Mouse (Mus musculus) brain, embryonic 14.5 days (tissue): ENCODE measurements around the gene Defb45.

Experiments used
- CTCF ChIP-seq: fragments of 200-500 bp; IDR thresholded peaks from 2 replicates; pipeline ENCODE4 v1.5.1; 2012; ENCODE audit warnings: inconsistent platforms, mild to moderate bottlenecking, moderate library complexity, borderline replicate concordance; ENCODE audit not compliant: insufficient read depth, insufficient read length; ENCODE audit errors: extremely low read depth
- POLR2A ChIP-seq: fragments of 200-500 bp; IDR thresholded peaks from 2 replicates; pipeline ENCODE4 v1.6.1; 2012; ENCODE audit warnings: mild to moderate bottlenecking, inconsistent platforms, borderline replicate concordance; ENCODE audit not compliant: poor library complexity, insufficient read depth, insufficient read length, severe bottlenecking; ENCODE audit errors: extremely low read depth

DNA sequence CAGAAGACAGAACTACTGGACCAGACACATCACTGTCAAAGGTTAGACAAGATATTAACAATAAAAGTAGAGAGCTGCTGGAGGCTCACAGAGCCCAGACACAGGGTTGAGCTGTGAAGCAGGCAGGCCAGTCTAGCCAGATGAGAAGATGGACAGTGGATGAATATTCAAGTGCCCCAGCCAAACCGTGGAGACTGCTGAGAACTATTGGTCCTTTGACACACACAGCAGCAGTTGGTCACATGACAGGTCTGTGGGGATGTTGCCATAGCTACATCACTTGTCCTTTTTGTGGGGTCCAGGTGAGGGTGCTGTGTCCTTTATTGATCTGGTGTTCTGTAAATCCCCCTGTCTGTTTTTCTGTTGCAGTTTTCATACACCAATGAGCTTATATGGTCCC is 26.1 kb upstream of the Defb45 start:
- no peak for TF ChIP-seq POLR2A
- no peak for TF ChIP-seq CTCF
